9 mouse cellular contexts compared by ENCODE assay signal in genomic region chr12:84288461-84288860, GRCm38 (mm10). TPM values are rescaled to one million over a fixed set of nuclear protein-coding genes. Genes with fewer than 3 reads are reported as not detected.
DNase-seq lines count a peak whose midpoint lies in the region; ATAC-seq and TF ChIP-seq lines count a peak whose summit lies in the region.
"Had no signal": no experiment of that assay in that cellular context is flagged by ENCODE, and none has a peak within 500 bp of the region (broad histone marks: within the 10 kb centered on the region; RNA-seq: fewer than 3 reads in every experiment).

No protein-coding gene starts in this region.

- H3K9ac ChIP-seq in ES-E14 (ENCODE audit: insufficient read depth, low read depth, low read length, poor library complexity, severe bottlenecking): no peak overlapping the region
- H3K9ac ChIP-seq in lung, embryonic 14.5 days: no peak overlapping the region
- H3K9ac ChIP-seq: midbrain, embryonic 12.5 days had no signal

- peak; percentile 66 for TF ChIP-seq CTCF in gastrocnemius, adult 2 months (IDR thresholded peaks at IDR 0.05)
- peak; percentile 67 for TF ChIP-seq CTCF in lung, embryonic 14.5 days (IDR thresholded peaks at IDR 0.05; ENCODE audit: low read depth)

- intact Hi-C loops in gastrocnemius, adult 2 months (cut with DNase I): no loop called here

- H3K36me3 ChIP-seq in ES-E14 (ENCODE audit: control insufficient read depth, insufficient read depth, low read length, poor library complexity, severe bottlenecking): peaks cover 1% of the 10 kb centered on the region; the same call in 1 of the 2 replicates
- peaks cover under 1% of the 10 kb centered on the region; the same call in 1 of the 2 replicates for H3K36me3 ChIP-seq in lung, embryonic 14.5 days (ENCODE audit: insufficient read depth)

- no peak for ATAC-seq in lung, embryonic 14.5 days (ENCODE audit: insufficient read depth)

- H3K4me2 ChIP-seq in lung, embryonic 14.5 days: no peak overlapping the region
- H3K4me2 ChIP-seq: midbrain, embryonic 12.5 days had no signal

- no peak overlapping the region for H3K27ac ChIP-seq in ES-E14 (ENCODE audit: insufficient read depth, low read depth, low read length, poor library complexity, severe bottlenecking)
- H3K27ac ChIP-seq in gastrocnemius, adult 2 months: no peak overlapping the region
- H3K27ac ChIP-seq in lung, embryonic 14.5 days (ENCODE audit: low read depth): no peak overlapping the region
- H3K27ac ChIP-seq: midbrain, embryonic 12.5 days had no signal

- DNase-seq in layer of hippocampus, postnatal 10 days (ENCODE audit: low spot score in 2 of 2): peak; percentile 29 to 30
- DNase-seq in layer of hippocampus, postnatal 36 days: no peak
- DNase-seq in ES-E14 (ENCODE audit: low read depth, low spot score): no peak
- peak; percentile 59 for DNase-seq in adrenal gland, postnatal 25 days
- peak; percentile 60 for DNase-seq in gastrocnemius, adult 2 months
- DNase-seq in lung, embryonic 14.5 days: peak; percentile 62
- peak; percentile 75 for DNase-seq in testis, postnatal 10 days (ENCODE audit: low spot score)
- no peak for DNase-seq in right cerebral cortex, postnatal 10 days (ENCODE audit: low spot score in 2 of 2)

- no peaks in the 10 kb centered on the region for H3K9me3 ChIP-seq in ES-E14 (ENCODE audit: control insufficient read depth, insufficient read depth, low read depth, low read length)
- H3K9me3 ChIP-seq in lung, embryonic 14.5 days (ENCODE audit: low read depth, low read length): no peaks in the 10 kb centered on the region
- H3K9me3 ChIP-seq: midbrain, embryonic 12.5 days had no signal

- H3K4me1 ChIP-seq in ES-E14 (ENCODE audit: control insufficient read depth in 2 of 2, insufficient read depth in 2 of 2, low read length in 2 of 2, poor library complexity in 1 of 2): no peaks in the 10 kb centered on the region
- H3K4me1 ChIP-seq in lung, embryonic 14.5 days (ENCODE audit: insufficient read depth): 0 out of 2 replicates have a peak, but pooled peaks cover 4% of the 10 kb centered on the region

- in situ Hi-C loops in ES-E14 (cut with MboI; ENCODE audit: low sequenced_read_pairs in 2 of 2, unreplicated experiment in 2 of 2): no loop called here

- no peak overlapping the region for H3K4me3 ChIP-seq in ES-E14 (ENCODE audit: insufficient read depth in 1 of 2, low read depth in 1 of 2, low read length in 2 of 2, poor library complexity in 1 of 2, severe bottlenecking in 1 of 2)
- no peak overlapping the region for H3K4me3 ChIP-seq in gastrocnemius, adult 2 months
- no peak overlapping the region for H3K4me3 ChIP-seq in lung, embryonic 14.5 days (ENCODE audit: low read depth, low read length)
- H3K4me3 ChIP-seq: midbrain, embryonic 12.5 days had no signal

- H3K27me3 ChIP-seq in lung, embryonic 14.5 days (ENCODE audit: insufficient read depth, low read length): no peaks in the 10 kb centered on the region
- H3K27me3 ChIP-seq: midbrain, embryonic 12.5 days had no signal

- WGBS in lung, embryonic 14.5 days: 66% methylated on average over 3 of the region's 3 CpGs

TF ChIP-seq in ES-E14, 5 proteins besides CTCF, POLR2A, EP300 and RAD21:
- TF ChIP-seq ZC3H11A (IDR thresholded peaks at IDR 0.05; ENCODE audit: borderline replicate concordance, low read depth, low read length): peak; percentile 46; the same call in 1 of the 2 replicates
- TF ChIP-seq CHD2 (IDR thresholded peaks at IDR 0.05; ENCODE audit: low read depth, low read length): no peak
- no peak for TF ChIP-seq MAFK (IDR thresholded peaks at IDR 0.05; ENCODE audit: insufficient read depth, low read depth, low read length)

RNA-seq across cellular contexts. Expression of gene Ptgr2, which starts 3.4 kb away (rescaled TPM):
- total RNA-seq in layer of hippocampus, postnatal 10 days (2021): 10 to 100 TPM; 29.1 to 34.5 TPM
- total RNA-seq in layer of hippocampus, postnatal 36 days (2021): 10 to 100 TPM; 38.2 to 40.3 TPM
- total RNA-seq in ES-E14 (2012; rRNA removed): 16.2 and 16.7 TPM in 2 replicates
- total RNA-seq in adrenal gland, postnatal 25 days (2021): 74.9 and 93.1 TPM in 2 replicates
- 10 to 100 TPM; 56.3 to 98.8 TPM for total RNA-seq in gastrocnemius, adult 2 months (2021)
- polyA plus RNA-seq in lung, embryonic 14.5 days (2014; fragmentation: Nextera tagmentation; extraction: Ambion mirVana): 17.2 and 19.6 TPM in 2 replicates

RNA-seq across cellular contexts. Expression of gene Zfp410, which starts 28.2 kb away (rescaled TPM):
- total RNA-seq in layer of hippocampus, postnatal 10 days (2021): 10 to 100 TPM; 35.7 to 41.9 TPM
- 10 to 100 TPM; 38.5 to 42.4 TPM for total RNA-seq in layer of hippocampus, postnatal 36 days (2021)
- 36.5 and 39.6 TPM in 2 replicates for total RNA-seq in ES-E14 (2012; rRNA removed)
- total RNA-seq in adrenal gland, postnatal 25 days (2021): 41.4 and 42.0 TPM in 2 replicates
- total RNA-seq in gastrocnemius, adult 2 months (2021): 10 to 100 TPM; 21.2 to 24.9 TPM
- polyA plus RNA-seq in lung, embryonic 14.5 days (2014; fragmentation: Nextera tagmentation; extraction: Ambion mirVana): 81.3 and 82.7 TPM in 2 replicates

Comparison
In these comparisons a context has a peak if more than half of its experiments do, and no peak if none do; other contexts are left out.
1. DNase-seq: peak in layer of hippocampus, postnatal 10 days (2 of 2), adrenal gland, postnatal 25 days (single experiment), gastrocnemius, adult 2 months (single experiment), lung, embryonic 14.5 days (single experiment) and testis, postnatal 10 days (single experiment); none in layer of hippocampus, postnatal 36 days (0 of 2), ES-E14 (single experiment) and right cerebral cortex, postnatal 10 days (0 of 2).